Mouse (Mus musculus) brain, embryonic 14.5 days (tissue): ENCODE data around the gene Defb43. TPM values are rescaled to one million over a fixed set of nuclear protein-coding genes. Genes with fewer than 3 reads are reported as not detected.

Source experiments
- DNase-seq: peaks from one replicate; pipeline ENCODE4 v3.0.0-alpha.2; 2011; ENCODE audit warnings: low read depth
- CTCF ChIP-seq: fragments of 200-500 bp; IDR thresholded peaks from 2 replicates; pipeline ENCODE4 v1.5.1; 2012; ENCODE audit warnings: inconsistent platforms, mild to moderate bottlenecking, moderate library complexity, borderline replicate concordance; ENCODE audit not compliant: insufficient read depth, insufficient read length; ENCODE audit errors: extremely low read depth
- POLR2A ChIP-seq: fragments of 200-500 bp; IDR thresholded peaks from 2 replicates; pipeline ENCODE4 v1.6.1; 2012; ENCODE audit warnings: mild to moderate bottlenecking, inconsistent platforms, borderline replicate concordance; ENCODE audit not compliant: poor library complexity, insufficient read depth, insufficient read length, severe bottlenecking; ENCODE audit errors: extremely low read depth
- polyA plus RNA-seq: library from polyadenylated mRNA; depleted of rRNA; stranded (reverse); fragments of >200 nt; gene quantifications from 2 replicates; pipeline ENCODE4 v1.2.3, GENCODE M21; 2012; rRNA removed

The Defb43 gene
- polyA plus RNA-seq, 1 experiment: not detected

- TF ChIP-seq CTCF (no peak), POLR2A (no peak)
- no peak for DNase-seq
These were observed 3.1 kb downstream of the Defb43 start for GRCm38 (mm10) chr14:63014667-63015066.

- no peak for DNase-seq
- TF ChIP-seq CTCF (no peak), POLR2A (no peak)
These were observed 9.1 kb downstream of the Defb43 start for GRCm38 (mm10) chr14:63020524-63021156.

- no peak for DNase-seq
- TF ChIP-seq POLR2A (no peak), CTCF (no peak)
These were observed 35.1 kb downstream of the Defb43 start, which contains the start of gene Defb42 for GRCm38 (mm10) chr14:63046691-63047090. Defb42 (plus strand) TSS chr14:63046991.

- no peak for DNase-seq
- TF ChIP-seq CTCF (no peak), POLR2A (no peak)
These were observed 38.4 kb downstream of the Defb43 start, which contains the start of gene Defb30 for GRCm38 (mm10) chr14:63049910-63050370. Defb30 (minus strand) TSS chr14:63049960.

GRCm38 (mm10) chr14:63050769-63051168 lies 39.2 kb downstream of the Defb43 start:
- peak; percentile 73 for TF ChIP-seq CTCF
- TF ChIP-seq POLR2A: no peak
- DNase-seq: peak; percentile 32

GRCm38 (mm10) chr14:63054729-63055128 lies 43.2 kb downstream of the Defb43 start:
- TF ChIP-seq POLR2A (no peak), CTCF (0 out of 2 replicates have a peak, but pooled peaks have one; percentile 5)

GRCm38 (mm10) chr14:63060361-63060760 lies 48.8 kb downstream of the Defb43 start:
- DNase-seq: peak; percentile 11
- TF ChIP-seq POLR2A (no peak), CTCF (no peak)

More at GRCm38 (mm10) chr14:63054729-63055128, 43.2 kb downstream of the Defb43 start:
- DNase-seq: peak; percentile 84

GRCm38 (mm10) chr14:63062184-63062583 lies 50.6 kb downstream of the Defb43 start:
- TF ChIP-seq POLR2A: no peak
- no peak for TF ChIP-seq CTCF
- no peak for DNase-seq

GRCm38 (mm10) chr14:63065391-63065790 lies 53.8 kb downstream of the Defb43 start:
- no peak for TF ChIP-seq CTCF
- TF ChIP-seq POLR2A: no peak
- DNase-seq: no peak

- no peak for TF ChIP-seq POLR2A
- TF ChIP-seq CTCF: peak; percentile 76; the same call in 1 of the 2 replicates
- DNase-seq: peak; percentile 83
These were observed 55.2 kb downstream of the Defb43 start for GRCm38 (mm10) chr14:63066630-63067310.

Other genes with a start within 250 kb of the Defb43 start
- gene Wdfy2, start 174.1 kb upstream of the Defb43 start, polyA plus RNA-seq: 11.4 and 15.4 TPM in 2 replicates
- gene Defb48, start 27.3 kb upstream of the Defb43 start, polyA plus RNA-seq: not detected in 2 replicates
- not detected in 2 replicates for gene Defb47, start 13.7 kb upstream of the Defb43 start, polyA plus RNA-seq
- gene Defb42, start 35.2 kb downstream of the Defb43 start, polyA plus RNA-seq: 0.39 TPM in 1 of 2 replicates, not detected in the other
- gene Defb30, start 38.2 kb downstream of the Defb43 start, polyA plus RNA-seq: not detected in 2 replicates